Mouse (Mus musculus) embryonic facial prominence, embryonic 11.5 days (tissue): Measurements from ENCODE around the gene Hrg. TPM values are rescaled to one million over a fixed set of nuclear protein-coding genes. Genes with fewer than 3 reads are reported as not detected.
"Not testable (repeated sequence)": the region's sequence is repeated elsewhere in the genome, so short reads cannot be mapped to it uniquely, and the experiment has no call there.

ENCODE experiments used
- ATAC-seq: fragments of 200-750 bp; cut with Nextera tagmentation; replicated peaks from 2 replicates; pipeline ENCODE4 v1.8.0; 2017; ENCODE audit warnings: low read depth; ENCODE audit not compliant: insufficient number of reproducible peaks, low FRiP score, low TSS enrichment
- DNase-seq: peaks from one replicate; pipeline ENCODE4 v3.0.0-alpha.2; 2015; ENCODE audit warnings: low spot score
- H3K27ac ChIP-seq: fragments of 300-500 bp; sonication (generic); replicated peaks from 2 replicates; pipeline ENCODE4 v1.5.1; 2014; ENCODE audit warnings: mild to moderate bottlenecking, low read depth, low read length, control low read depth
- H3K27me3 ChIP-seq: fragments of 300-500 bp; sonication (generic); 2 replicates; pipeline ENCODE4 v1.6.1; 2014; ENCODE audit warnings: mild to moderate bottlenecking, low read length, moderate library complexity, mixed read lengths; ENCODE audit not compliant: control insufficient read depth, insufficient read depth
- H3K36me3 ChIP-seq: fragments of 300-500 bp; sonication (generic); replicated peaks from 2 replicates; pipeline ENCODE4 v1.6.1; 2014; ENCODE audit warnings: low read depth, mild to moderate bottlenecking, low read length, moderate library complexity, mixed read lengths; ENCODE audit not compliant: control insufficient read depth, insufficient read depth
- H3K4me1 ChIP-seq: fragments of 300-500 bp; sonication (generic); 2 replicates; pipeline ENCODE4 v1.6.1; 2014; ENCODE audit warnings: low read length, mixed read lengths; ENCODE audit not compliant: control insufficient read depth, insufficient read depth
- H3K4me2 ChIP-seq: fragments of 300-500 bp; sonication (generic); 2 replicates; pipeline ENCODE4 v1.6.1; 2014; ENCODE audit warnings: low read depth, mild to moderate bottlenecking, control low read depth, low read length, moderate library complexity
- H3K4me3 ChIP-seq: fragments of 300-500 bp; sonication (generic); 2 replicates; pipeline ENCODE4 v1.5.1; 2014; ENCODE audit warnings: low read depth, low read length, control low read depth
- H3K9ac ChIP-seq: fragments of 300-500 bp; sonication (generic); replicated peaks from 2 replicates; pipeline ENCODE4 v1.6.1; 2014; ENCODE audit warnings: mild to moderate bottlenecking, control low read depth, low read length
- H3K9me3 ChIP-seq: fragments of 300-500 bp; sonication (generic); replicated peaks from 2 replicates; pipeline ENCODE4 v1.6.1; 2016; ENCODE audit warnings: mild to moderate bottlenecking, low read length, inconsistent platforms, mixed read lengths; ENCODE audit not compliant: control insufficient read depth
- WGBS: fragments of 180-500 bp; shearing (Covaris S2); extraction: QIAGEN DNeasy Blood & Tissue Kit; methylation state at CpG from one replicate; pipeline ENCODE4 v1.1.7; 2014; 5-methylcytosine and 5-hydroxymethylcytosine counted together
- polyA plus RNA-seq: library from polyadenylated mRNA; unstranded; fragments of >200 nt; fragmentation: Nextera tagmentation; extraction: Ambion mirVana; gene quantifications from 2 replicates; pipeline ENCODE4 v1.2.1, GENCODE M21; 2014

The Hrg gene
- polyA plus RNA-seq, 1 experiment from 2014 or later = not detected

GRCm38 (mm10) chr16:22941825-22942476, 8.9 kb upstream of the Hrg start:
- not testable (repeated sequence) for ATAC-seq, H3K27ac ChIP-seq, H3K4me1 ChIP-seq, H3K27me3 ChIP-seq, H3K4me3 ChIP-seq, H3K4me2 ChIP-seq, DNase-seq, H3K9me3 ChIP-seq, H3K36me3 ChIP-seq, H3K9ac ChIP-seq

- Histone ChIP-seq H3K27me3 (no peaks in the 10 kb centered on the region), H3K9ac (no peak overlapping the region), H3K9me3 (no peaks in the 10 kb centered on the region), H3K27ac (no peak overlapping the region), H3K36me3 (no peaks in the 10 kb centered on the region), H3K4me2 (no peak overlapping the region), H3K4me1 (no peaks in the 10 kb centered on the region), H3K4me3 (no peak overlapping the region)
- DNase-seq (no peak), ATAC-seq (no peak)
- WGBS = 80% methylated on average over 2 of the region's 2 CpGs
Observed at GRCm38 (mm10) chr16:22947371-22947770, 3.5 kb upstream of the Hrg start.

- Histone ChIP-seq H3K36me3 (no peaks in the 10 kb centered on the region), H3K4me2 (no peak overlapping the region), H3K9ac (no peak overlapping the region), H3K4me3 (no peak overlapping the region), H3K9me3 (no peaks in the 10 kb centered on the region), H3K4me1 (no peaks in the 10 kb centered on the region), H3K27ac (no peak overlapping the region), H3K27me3 (no peaks in the 10 kb centered on the region)
- ATAC-seq (no peak), DNase-seq (peak; percentile 28)
- 37% methylated on average over 4 of the region's 4 CpGs for WGBS
Observed at GRCm38 (mm10) chr16:22953069-22953468, 2.2 kb downstream of the Hrg start.

GRCm38 (mm10) chr16:22955397-22956084, 4.7 kb downstream of the Hrg start:
- H3K4me3 ChIP-seq = no peak overlapping the region
- H3K4me2 ChIP-seq = no peak overlapping the region
- H3K4me1 ChIP-seq = no peaks in the 10 kb centered on the region
- no peak overlapping the region for H3K9ac ChIP-seq
- no peaks in the 10 kb centered on the region for H3K9me3 ChIP-seq
- ATAC-seq = 0 out of 2 replicates have a peak, but pooled peaks have one; percentile 52
- no peaks in the 10 kb centered on the region for H3K27me3 ChIP-seq
- no peak overlapping the region for H3K27ac ChIP-seq
- H3K36me3 ChIP-seq = no peaks in the 10 kb centered on the region
- DNase-seq = peak; percentile 61
- 49% methylated on average over 13 of the region's 13 CpGs for WGBS

- H3K27ac ChIP-seq = no peak overlapping the region
- no peaks in the 10 kb centered on the region for H3K4me1 ChIP-seq
- H3K4me2 ChIP-seq = no peak overlapping the region
- H3K36me3 ChIP-seq = no peaks in the 10 kb centered on the region
- ATAC-seq = no peak
- 70% methylated on average over 11 of the region's 11 CpGs for WGBS
- H3K27me3 ChIP-seq = no peaks in the 10 kb centered on the region
- no peaks in the 10 kb centered on the region for H3K9me3 ChIP-seq
- peak; percentile 16 for DNase-seq
- H3K4me3 ChIP-seq = no peak overlapping the region
- no peak overlapping the region for H3K9ac ChIP-seq
Observed at GRCm38 (mm10) chr16:22956085-22956439, 5.2 kb downstream of the Hrg start.

GRCm38 (mm10) chr16:22961073-22961472, 10.2 kb downstream of the Hrg start:
- H3K4me2 ChIP-seq = no peak overlapping the region
- no peaks in the 10 kb centered on the region for H3K9me3 ChIP-seq
- no peak overlapping the region for H3K4me3 ChIP-seq
- H3K36me3 ChIP-seq = no peaks in the 10 kb centered on the region
- H3K9ac ChIP-seq = no peak overlapping the region
- 88% methylated on average over 8 of the region's 8 CpGs for WGBS
- no peak overlapping the region for H3K27ac ChIP-seq
- no peaks in the 10 kb centered on the region for H3K27me3 ChIP-seq
- DNase-seq = no peak
- no peak for ATAC-seq
- H3K4me1 ChIP-seq = no peaks in the 10 kb centered on the region

- Histone ChIP-seq H3K4me3 (no peak overlapping the region), H3K36me3 (no peaks in the 10 kb centered on the region), H3K4me1 (no peaks in the 10 kb centered on the region), H3K4me2 (no peak overlapping the region), H3K9me3 (no peaks in the 10 kb centered on the region), H3K27ac (no peak overlapping the region), H3K27me3 (no peaks in the 10 kb centered on the region), H3K9ac (no peak overlapping the region)
- ATAC-seq (no peak), DNase-seq (no peak)
- WGBS = 81% methylated on average over 5 of the region's 5 CpGs
Observed at GRCm38 (mm10) chr16:22962256-22962655, 11.4 kb downstream of the Hrg start.

- H3K4me2 ChIP-seq = no peak overlapping the region
Observed at GRCm38 (mm10) chr16:22963293-22963692, 12.4 kb downstream of the Hrg start.

More at GRCm38 (mm10) chr16:22963293-22963692, 12.4 kb downstream of the Hrg start:
- Histone ChIP-seq H3K4me1 (no peaks in the 10 kb centered on the region), H3K27ac (no peak overlapping the region), H3K27me3 (no peaks in the 10 kb centered on the region), H3K9me3 (no peaks in the 10 kb centered on the region), H3K4me3 (no peak overlapping the region), H3K9ac (no peak overlapping the region), H3K36me3 (no peaks in the 10 kb centered on the region)
- no peak for DNase-seq
- ATAC-seq = no peak
